Mouse (Mus musculus) E14TG2a.4 (cell line): ENCODE measurements around the gene Hoxd8.

Experiments used
- CTCF ChIP-seq: conservative IDR thresholded peaks from 2 replicates; pipeline ENCODE4 v1.5.1; 2014; ENCODE audit warnings: low read length
- NANOG ChIP-seq: IDR thresholded peaks from 2 replicates; pipeline ENCODE4 v1.6.1; 2014; ENCODE audit warnings: borderline replicate concordance, low read length, mixed read lengths
- POU5F1 ChIP-seq: IDR thresholded peaks from 2 replicates; pipeline ENCODE4 v1.6.1; 2014; ENCODE audit warnings: low read length, borderline replicate concordance

GRCm38 (mm10) chr2:74659507-74660005 lies 44.9 kb upstream of the Hoxd8 start, which contains the start of gene Evx2:
- no peak for TF ChIP-seq CTCF
- TF ChIP-seq POU5F1, result no peak
- no peak for TF ChIP-seq NANOG
